Mouse (Mus musculus): Measurements from ENCODE around the gene Nfia. TPM values are rescaled to one million over a fixed set of nuclear protein-coding genes. Genes with fewer than 3 reads are reported as not detected.

Nfia gene
- polyA plus RNA-seq, 1 experiment from 2014 or later = 45.4 TPM

DNA sequence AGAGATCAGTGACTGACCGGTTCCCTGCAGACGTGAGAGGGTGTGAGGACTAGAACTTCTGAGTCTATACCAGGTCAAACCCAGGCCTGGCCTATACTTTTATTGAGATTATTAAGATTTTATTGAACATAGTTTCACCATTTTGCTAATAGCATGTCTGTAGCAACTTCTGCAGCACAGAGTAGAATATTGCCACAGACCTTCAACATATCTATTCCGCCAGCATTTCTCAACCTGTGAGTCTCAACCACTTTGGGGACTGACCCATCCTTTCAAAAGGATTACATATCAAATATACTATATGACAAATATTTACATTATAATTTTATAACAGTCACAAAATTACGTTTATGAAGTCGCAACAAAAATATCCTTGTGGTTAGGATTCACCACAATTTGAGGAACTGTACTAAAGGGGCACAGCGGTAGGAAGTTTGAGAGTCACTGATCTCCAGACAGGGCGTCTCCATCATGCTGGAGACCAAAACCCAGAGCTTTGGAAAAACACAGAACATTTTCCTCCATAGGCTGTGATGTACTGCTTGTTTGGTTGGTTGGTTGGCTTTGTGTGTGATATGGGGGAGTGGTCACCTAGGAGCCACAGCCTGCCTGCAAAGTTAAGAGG, 284.0 kb downstream of the Nfia start:
- 89% methylated on average over 7 of the region's 7 CpGs for WGBS
- Histone ChIP-seq H3K27ac (ENCODE audit: low read depth, low read length) (no peak overlapping the region), H3K27me3 (ENCODE audit: control insufficient read depth, insufficient read depth, low read length) (no peaks in the 10 kb centered on the region), H3K36me3 (ENCODE audit: control insufficient read depth, insufficient read depth, low read length) (no peaks in the 10 kb centered on the region; the same call in 1 of the 2 replicates), H3K9me3 (ENCODE audit: control insufficient read depth, low read length) (no peaks in the 10 kb centered on the region), H3K9ac (ENCODE audit: low read length) (no peak overlapping the region), H3K4me3 (ENCODE audit: low read depth, low read length) (no peak overlapping the region), H3K4me1 (replicated peaks; ENCODE audit: control insufficient read depth, insufficient read depth, low read length) (no peaks in the 10 kb centered on the region), H3K4me2 (ENCODE audit: low read depth, low read length, severe bottlenecking) (no peak overlapping the region)
- ATAC-seq (replicated peaks; ENCODE audit: low FRiP score) (no peak), DNase-seq (ENCODE audit: low spot score) (no peak)

DNA sequence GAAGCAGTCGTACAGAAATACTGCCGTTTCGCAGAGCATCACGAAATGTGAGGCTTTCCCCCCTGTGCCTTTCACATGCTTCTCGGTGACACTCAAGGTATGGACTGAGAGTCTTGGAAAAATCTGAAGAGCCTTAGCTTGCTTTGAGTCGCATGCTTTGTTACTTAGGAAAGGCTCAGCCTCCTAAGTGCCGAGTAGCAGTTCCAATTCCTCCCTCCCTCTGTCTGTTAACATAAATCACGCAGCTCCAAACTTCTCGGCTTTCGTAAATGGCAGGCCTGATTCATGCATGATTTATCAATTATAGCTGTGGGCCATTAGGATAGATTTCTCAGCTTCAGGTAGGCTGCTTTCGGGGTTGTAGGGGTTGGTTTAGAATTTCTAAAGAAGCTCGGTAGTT, 284.7 kb downstream of the Nfia start:
- H3K4me1 ChIP-seq (replicated peaks; ENCODE audit: control insufficient read depth, insufficient read depth, low read length) = no peaks in the 10 kb centered on the region
- no peak overlapping the region for H3K27ac ChIP-seq (ENCODE audit: low read depth, low read length)
- H3K9me3 ChIP-seq (ENCODE audit: control insufficient read depth, low read length) = no peaks in the 10 kb centered on the region
- ATAC-seq (replicated peaks; ENCODE audit: low FRiP score) = no peak
- H3K36me3 ChIP-seq (ENCODE audit: control insufficient read depth, insufficient read depth, low read length) = no peaks in the 10 kb centered on the region; the same call in 1 of the 2 replicates
- no peaks in the 10 kb centered on the region for H3K27me3 ChIP-seq (ENCODE audit: control insufficient read depth, insufficient read depth, low read length)
- H3K9ac ChIP-seq (ENCODE audit: low read length) = no peak overlapping the region
- 79% methylated on average over 12 of the region's 12 CpGs for WGBS
- DNase-seq (ENCODE audit: low spot score) = no peak
- H3K4me3 ChIP-seq (ENCODE audit: low read depth, low read length) = no peak overlapping the region
- no peak overlapping the region for H3K4me2 ChIP-seq (ENCODE audit: low read depth, low read length, severe bottlenecking)

DNA sequence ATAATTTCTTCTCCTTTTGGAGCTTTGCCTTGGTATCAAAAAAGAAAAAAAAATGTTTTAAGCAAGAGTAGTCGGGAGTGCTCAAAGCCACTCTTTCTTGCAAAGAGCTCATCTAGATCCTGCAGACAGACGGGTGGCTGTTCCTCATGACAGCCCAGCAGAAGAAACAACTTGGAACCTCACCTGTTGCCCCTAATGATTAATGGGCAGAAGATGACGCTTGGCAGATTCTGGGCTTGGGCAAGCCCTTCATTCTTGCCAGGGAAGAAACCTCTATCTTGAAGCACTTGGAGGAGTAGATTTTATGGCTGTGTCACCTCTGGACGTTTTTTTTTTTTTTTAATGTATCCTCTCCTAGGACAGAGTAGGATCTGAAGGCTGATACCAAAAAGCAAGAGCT, 285.2 kb downstream of the Nfia start:
- H3K4me3 ChIP-seq (ENCODE audit: low read depth, low read length) = no peak overlapping the region
- ATAC-seq (replicated peaks; ENCODE audit: low FRiP score) (no peak), DNase-seq (ENCODE audit: low spot score) (no peak)
- H3K27ac ChIP-seq (ENCODE audit: low read depth, low read length) = no peak overlapping the region
- H3K4me2 ChIP-seq (ENCODE audit: low read depth, low read length, severe bottlenecking) = no peak overlapping the region
- H3K4me1 ChIP-seq (replicated peaks; ENCODE audit: control insufficient read depth, insufficient read depth, low read length) = no peaks in the 10 kb centered on the region
- H3K9me3 ChIP-seq (ENCODE audit: control insufficient read depth, low read length) = no peaks in the 10 kb centered on the region
- H3K36me3 ChIP-seq (ENCODE audit: control insufficient read depth, insufficient read depth, low read length) = no peaks in the 10 kb centered on the region; the same call in 1 of the 2 replicates
- H3K27me3 ChIP-seq (ENCODE audit: control insufficient read depth, insufficient read depth, low read length) = no peaks in the 10 kb centered on the region
- WGBS = 82% methylated on average over 4 of the region's 4 CpGs
- H3K9ac ChIP-seq (ENCODE audit: low read length) = no peak overlapping the region

DNA sequence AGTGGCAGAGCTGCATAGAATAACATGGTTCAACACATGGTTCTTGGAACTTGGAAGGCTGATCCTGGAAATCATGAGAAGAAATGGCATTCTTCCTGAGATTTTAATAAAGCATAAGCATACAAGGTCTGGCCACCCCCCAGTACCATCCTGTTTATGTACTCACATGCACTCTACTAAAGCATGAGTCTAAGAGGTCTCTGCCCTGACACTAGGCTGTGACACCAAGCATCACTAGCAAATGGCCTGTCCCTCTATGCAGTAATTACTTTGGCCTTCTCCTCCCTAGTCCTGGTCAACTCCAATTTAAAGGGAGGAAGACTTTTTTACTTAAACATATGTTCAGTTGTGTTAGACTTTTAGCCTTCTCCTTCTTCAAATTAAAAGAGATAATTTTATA, 285.6 kb downstream of the Nfia start:
- no peak for DNase-seq (ENCODE audit: low spot score)
- H3K4me3 ChIP-seq (ENCODE audit: low read depth, low read length) = no peak overlapping the region
- no peak overlapping the region for H3K27ac ChIP-seq (ENCODE audit: low read depth, low read length)

DNA sequence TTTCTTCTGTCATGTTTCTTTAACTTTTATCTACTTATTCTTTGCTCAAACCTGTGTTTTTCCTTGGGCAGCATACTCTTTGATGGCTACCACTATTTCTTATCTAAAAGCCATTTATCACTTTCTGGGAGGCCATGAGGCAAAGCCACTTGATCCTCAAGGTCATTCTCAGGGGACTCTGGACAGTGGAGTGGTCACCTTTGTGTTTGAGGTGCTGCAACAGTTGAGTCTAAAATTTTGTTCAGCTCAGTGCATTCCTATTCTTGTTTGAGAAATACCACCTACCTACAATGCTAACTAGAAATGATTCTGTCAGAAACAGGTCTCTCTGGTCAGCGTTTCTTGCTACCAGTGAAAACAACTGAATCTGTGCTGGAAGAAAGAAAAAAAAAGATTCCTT, 288.1 kb downstream of the Nfia start:
- H3K9ac ChIP-seq (ENCODE audit: low read length) = no peak overlapping the region
- 43% methylated on average over 1 of the region's 1 CpGs for WGBS
- H3K4me1 ChIP-seq (replicated peaks; ENCODE audit: control insufficient read depth, insufficient read depth, low read length) = no peaks in the 10 kb centered on the region
- H3K36me3 ChIP-seq (ENCODE audit: control insufficient read depth, insufficient read depth, low read length) = no peaks in the 10 kb centered on the region
- H3K27me3 ChIP-seq (ENCODE audit: control insufficient read depth, insufficient read depth, low read length) = no peaks in the 10 kb centered on the region
- H3K4me2 ChIP-seq (ENCODE audit: low read depth, low read length, severe bottlenecking) = no peak overlapping the region
- ATAC-seq (replicated peaks; ENCODE audit: low FRiP score) (no peak), DNase-seq (ENCODE audit: low spot score) (no peak)
- no peak overlapping the region for H3K4me3 ChIP-seq (ENCODE audit: low read depth, low read length)
- H3K9me3 ChIP-seq (ENCODE audit: control insufficient read depth, low read length) = no peaks in the 10 kb centered on the region
- H3K27ac ChIP-seq (ENCODE audit: low read depth, low read length) = no peak overlapping the region

More for the DNA sequence above, 285.6 kb downstream of the Nfia start:
- Histone ChIP-seq H3K9me3 (ENCODE audit: control insufficient read depth, low read length) (no peaks in the 10 kb centered on the region), H3K4me2 (ENCODE audit: low read depth, low read length, severe bottlenecking) (no peak overlapping the region), H3K9ac (ENCODE audit: low read length) (no peak overlapping the region), H3K36me3 (ENCODE audit: control insufficient read depth, insufficient read depth, low read length) (no peaks in the 10 kb centered on the region; the same call in 1 of the 2 replicates), H3K4me1 (replicated peaks; ENCODE audit: control insufficient read depth, insufficient read depth, low read length) (no peaks in the 10 kb centered on the region), H3K27me3 (ENCODE audit: control insufficient read depth, insufficient read depth, low read length) (no peaks in the 10 kb centered on the region)
- no peak for ATAC-seq (replicated peaks; ENCODE audit: low FRiP score)

DNA sequence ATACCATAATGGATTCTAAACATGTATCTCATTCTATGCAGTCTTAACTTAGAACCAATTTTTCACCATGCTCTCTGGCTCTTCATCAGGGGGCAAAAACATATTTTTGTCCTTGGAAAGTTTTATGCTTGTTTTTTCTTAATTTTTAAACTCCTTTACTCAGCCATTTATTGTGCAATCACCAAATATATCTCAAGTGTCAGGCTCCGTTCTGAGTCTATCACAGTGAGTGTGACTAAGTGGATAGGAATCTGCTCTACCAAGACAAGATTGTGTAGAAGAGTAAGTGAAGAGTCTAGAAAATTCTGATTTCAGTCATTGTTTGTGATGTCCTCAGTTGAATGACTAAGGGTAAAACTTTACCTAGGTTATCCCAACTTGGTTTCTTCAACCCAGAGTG, 288.6 kb downstream of the Nfia start:
- 84% methylated on average over 1 of the region's 1 CpGs for WGBS
- H3K27me3 ChIP-seq (ENCODE audit: control insufficient read depth, insufficient read depth, low read length) = no peaks in the 10 kb centered on the region
- H3K9ac ChIP-seq (ENCODE audit: low read length) = no peak overlapping the region
- ATAC-seq (replicated peaks; ENCODE audit: low FRiP score) = no peak
- H3K27ac ChIP-seq (ENCODE audit: low read depth, low read length) = no peak overlapping the region
- no peaks in the 10 kb centered on the region for H3K9me3 ChIP-seq (ENCODE audit: control insufficient read depth, low read length)
- H3K4me2 ChIP-seq (ENCODE audit: low read depth, low read length, severe bottlenecking) = no peak overlapping the region
- H3K36me3 ChIP-seq (ENCODE audit: control insufficient read depth, insufficient read depth, low read length) = no peaks in the 10 kb centered on the region
- DNase-seq (ENCODE audit: low spot score) = no peak
- H3K4me1 ChIP-seq (replicated peaks; ENCODE audit: control insufficient read depth, insufficient read depth, low read length) = no peaks in the 10 kb centered on the region
- H3K4me3 ChIP-seq (ENCODE audit: low read depth, low read length) = no peak overlapping the region

DNA sequence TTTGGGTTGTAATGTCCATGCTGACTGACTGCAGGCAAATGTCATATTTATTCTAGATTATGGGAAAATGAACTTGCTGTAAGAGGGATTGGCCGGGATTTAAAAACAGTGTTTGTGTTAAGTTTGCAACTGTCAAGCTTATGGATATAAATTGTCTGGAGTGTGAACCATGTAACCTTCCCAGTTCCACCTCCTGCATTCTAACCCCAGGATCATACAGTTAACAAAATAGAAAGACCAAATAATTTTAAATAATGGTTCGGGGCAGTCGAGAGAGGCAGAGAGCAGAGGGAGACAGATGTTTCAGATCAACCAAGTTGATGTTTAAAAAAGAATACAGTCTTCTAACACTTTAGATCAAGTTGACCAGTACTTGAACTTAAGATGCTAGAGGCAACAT, 290.7 kb downstream of the Nfia start:
- no peaks in the 10 kb centered on the region for H3K4me1 ChIP-seq (replicated peaks; ENCODE audit: control insufficient read depth, insufficient read depth, low read length)
- DNase-seq (ENCODE audit: low spot score) (no peak), ATAC-seq (replicated peaks; ENCODE audit: low FRiP score) (no peak)
- WGBS = 85% methylated on average over 3 of the region's 3 CpGs
- H3K9ac ChIP-seq (ENCODE audit: low read length) = no peak overlapping the region
- H3K36me3 ChIP-seq (ENCODE audit: control insufficient read depth, insufficient read depth, low read length) = no peaks in the 10 kb centered on the region
- no peak overlapping the region for H3K4me2 ChIP-seq (ENCODE audit: low read depth, low read length, severe bottlenecking)
- H3K4me3 ChIP-seq (ENCODE audit: low read depth, low read length) = no peak overlapping the region
- no peaks in the 10 kb centered on the region for H3K9me3 ChIP-seq (ENCODE audit: control insufficient read depth, low read length)
- no peak overlapping the region for H3K27ac ChIP-seq (ENCODE audit: low read depth, low read length)
- H3K27me3 ChIP-seq (ENCODE audit: control insufficient read depth, insufficient read depth, low read length) = no peaks in the 10 kb centered on the region

DNA sequence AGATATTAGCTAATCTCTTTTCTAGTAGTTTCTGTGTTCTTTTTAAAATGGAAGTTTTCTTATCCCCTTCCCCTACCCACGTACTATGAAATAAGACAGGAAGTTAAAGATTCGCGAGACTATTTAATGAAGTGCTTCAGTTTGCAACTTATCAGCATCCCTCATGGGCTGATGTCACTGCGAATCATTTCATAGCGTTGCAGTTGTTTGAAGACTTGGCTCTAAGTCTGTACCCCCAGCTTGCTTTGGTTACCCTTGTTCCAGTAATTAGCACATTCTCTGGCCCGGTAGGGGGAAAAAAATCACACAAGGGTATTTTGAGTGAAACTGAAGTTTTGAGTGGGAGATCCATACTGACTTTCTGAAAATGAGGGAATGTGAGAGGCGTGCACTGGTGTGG, 303.6 kb downstream of the Nfia start:
- Histone ChIP-seq H3K36me3 (ENCODE audit: control insufficient read depth, insufficient read depth, low read length) (no peaks in the 10 kb centered on the region), H3K9me3 (ENCODE audit: control insufficient read depth, low read length) (no peaks in the 10 kb centered on the region), H3K4me1 (replicated peaks; ENCODE audit: control insufficient read depth, insufficient read depth, low read length) (no peaks in the 10 kb centered on the region), H3K9ac (ENCODE audit: low read length) (no peak overlapping the region), H3K27ac (ENCODE audit: low read depth, low read length) (no peak overlapping the region), H3K4me2 (ENCODE audit: low read depth, low read length, severe bottlenecking) (no peak overlapping the region), H3K4me3 (ENCODE audit: low read depth, low read length) (no peak overlapping the region), H3K27me3 (ENCODE audit: control insufficient read depth, insufficient read depth, low read length) (no peaks in the 10 kb centered on the region)
- ATAC-seq (replicated peaks; ENCODE audit: low FRiP score) (no peak), DNase-seq (ENCODE audit: low spot score) (no peak)
- 91% methylated on average over 7 of the region's 7 CpGs for WGBS

DNA sequence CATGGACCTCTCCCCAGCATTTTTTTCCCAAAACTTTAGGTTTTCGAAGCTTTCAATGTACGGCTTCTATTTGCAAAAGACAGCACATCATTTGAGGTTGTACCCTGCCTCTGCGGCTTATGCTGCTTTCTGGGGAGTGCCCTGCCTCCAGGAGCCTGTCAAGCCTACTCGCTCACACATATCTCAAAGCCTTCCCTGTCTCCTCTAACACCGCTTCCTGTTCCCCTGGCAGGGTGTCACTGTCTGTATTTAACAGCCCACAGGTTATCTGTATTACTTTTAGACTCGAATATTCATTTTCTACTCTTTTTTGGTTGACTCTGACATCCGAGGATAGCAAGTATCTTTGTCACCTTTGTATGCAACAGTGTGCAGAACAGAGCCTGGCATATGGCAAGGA, 304.1 kb downstream of the Nfia start:
- H3K4me1 ChIP-seq (replicated peaks; ENCODE audit: control insufficient read depth, insufficient read depth, low read length) = no peaks in the 10 kb centered on the region

More for the DNA sequence above, 304.1 kb downstream of the Nfia start:
- Histone ChIP-seq H3K36me3 (ENCODE audit: control insufficient read depth, insufficient read depth, low read length) (no peaks in the 10 kb centered on the region), H3K9ac (ENCODE audit: low read length) (no peak overlapping the region), H3K4me2 (ENCODE audit: low read depth, low read length, severe bottlenecking) (no peak overlapping the region), H3K27ac (ENCODE audit: low read depth, low read length) (no peak overlapping the region), H3K27me3 (ENCODE audit: control insufficient read depth, insufficient read depth, low read length) (no peaks in the 10 kb centered on the region), H3K9me3 (ENCODE audit: control insufficient read depth, low read length) (no peaks in the 10 kb centered on the region), H3K4me3 (ENCODE audit: low read depth, low read length) (no peak overlapping the region)
- WGBS = 87% methylated on average over 7 of the region's 7 CpGs
- DNase-seq (ENCODE audit: low spot score) = no peak
- ATAC-seq (replicated peaks; ENCODE audit: low FRiP score) = no peak
